Mouse (Mus musculus) hindbrain, postnatal 0 days (tissue): Measurements from ENCODE around the gene Bcl2l15. TPM values are rescaled to one million over a fixed set of nuclear protein-coding genes. Genes with fewer than 3 reads are reported as not detected.
A peak's percentile ranks its signal among the peaks of the same experiment; 100 is the strongest.

Experiments
- ATAC-seq: fragments of 200-750 bp; cut with Nextera tagmentation; 2 replicates; pipeline ENCODE4 v1.8.0; 2017; ENCODE audit warnings: mild to moderate bottlenecking, moderate TSS enrichment, moderate library complexity
- DNase-seq: peaks from one replicate; pipeline ENCODE4 v3.0.0-alpha.2; 2015; ENCODE audit warnings: low spot score
- H3K27ac ChIP-seq: fragments of 300-500 bp; sonication (generic); 2 replicates; pipeline ENCODE4 v1.5.1; 2014; ENCODE audit warnings: mild to moderate bottlenecking
- H3K27me3 ChIP-seq: fragments of 300-500 bp; sonication (generic); 2 replicates; pipeline ENCODE4 v1.6.1; 2014; ENCODE audit warnings: low read length, mixed read lengths; ENCODE audit not compliant: insufficient read depth
- H3K36me3 ChIP-seq: fragments of 300-500 bp; sonication (generic); 2 replicates; pipeline ENCODE4 v1.6.1; 2014; ENCODE audit warnings: low read length, mixed read lengths; ENCODE audit not compliant: insufficient read depth
- H3K4me1 ChIP-seq: fragments of 300-500 bp; sonication (generic); 2 replicates; pipeline ENCODE4 v1.6.1; 2014; ENCODE audit warnings: antibody characterized with exemption, low read length, mixed read lengths; ENCODE audit not compliant: insufficient read depth
- H3K4me2 ChIP-seq: fragments of 300-500 bp; sonication (generic); 2 replicates; pipeline ENCODE4 v1.6.1; 2014; ENCODE audit warnings: low read depth, mild to moderate bottlenecking, low read length, moderate library complexity, mixed read lengths
- H3K4me3 ChIP-seq: fragments of 300-500 bp; sonication (generic); 2 replicates; pipeline ENCODE4 v1.5.1; 2014; ENCODE audit warnings: low read length
- H3K9ac ChIP-seq: fragments of 300-500 bp; sonication (generic); replicated peaks from 2 replicates; pipeline ENCODE4 v1.6.1; 2014; ENCODE audit warnings: mild to moderate bottlenecking, low read length, moderate library complexity, mixed read lengths
- H3K9me3 ChIP-seq: fragments of 300-500 bp; sonication (generic); 2 replicates; pipeline ENCODE4 v1.6.1; 2016; ENCODE audit warnings: low read length, mixed read lengths
- CTCF ChIP-seq: IDR thresholded peaks from 2 replicates; pipeline ENCODE4 v1.5.1; 2016; ENCODE audit warnings: antibody characterized with exemption, control low read depth, low read depth
- WGBS: fragments of 180-500 bp; shearing (Covaris S2); extraction: QIAGEN DNeasy Blood & Tissue Kit; methylation state at CpG from one replicate; pipeline ENCODE4 v1.1.7; 2014; 5-methylcytosine and 5-hydroxymethylcytosine counted together
- polyA plus RNA-seq: library from polyadenylated mRNA; unstranded; fragments of >200 nt; fragmentation: Nextera tagmentation; extraction: Ambion mirVana; gene quantifications from 2 replicates; pipeline ENCODE4 v1.2.1, GENCODE M21; 2015
- total RNA-seq: library from RNA; depleted of rRNA; stranded (reverse); fragments of >200 nt; gene quantifications from 2 replicates; pipeline ENCODE4 v1.2.3, GENCODE M21; 2014; rRNA removed

Gene Bcl2l15
- not detected in 2 replicates for total RNA-seq
- 0.20 and 0.67 TPM in 2 replicates for polyA plus RNA-seq

DNA sequence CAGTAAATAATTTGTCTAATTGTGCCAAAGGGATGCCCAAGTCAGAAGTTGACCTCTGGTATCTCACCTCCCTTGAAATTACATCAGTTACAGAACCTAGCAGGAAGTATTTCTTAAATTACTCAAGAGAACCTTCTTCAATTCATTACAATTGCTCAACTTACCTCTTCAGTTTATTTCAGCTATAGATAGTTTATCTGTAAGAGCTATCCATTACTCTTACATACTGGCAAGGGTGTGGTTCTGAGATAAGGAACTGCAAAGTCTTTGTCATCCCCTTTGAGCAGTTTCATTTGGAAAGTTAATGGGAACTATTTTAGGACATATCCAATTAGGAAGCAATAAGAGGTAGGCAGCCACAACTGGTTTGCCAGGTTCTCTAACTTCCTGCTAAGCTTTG, at the start of gene Bcl2l15:
Gene Bcl2l15, plus strand, starts transcription at position 176 of the 400 bp plus-strand sequence.
- Histone ChIP-seq H3K9me3 (no peaks in the 10 kb centered on the region), H3K36me3 (no peaks in the 10 kb centered on the region), H3K4me2 (no peak within 1 kb of the TSS), H3K4me1 (no peaks in the 10 kb centered on the region), H3K27ac (no peak within 1 kb of the TSS), H3K9ac (no peak within 1 kb of the TSS), H3K4me3 (no peak within 1 kb of the TSS), H3K27me3 (no peaks in the 10 kb centered on the region)
- no peak for TF ChIP-seq CTCF
- ATAC-seq = no peak
- no peak for DNase-seq

DNA sequence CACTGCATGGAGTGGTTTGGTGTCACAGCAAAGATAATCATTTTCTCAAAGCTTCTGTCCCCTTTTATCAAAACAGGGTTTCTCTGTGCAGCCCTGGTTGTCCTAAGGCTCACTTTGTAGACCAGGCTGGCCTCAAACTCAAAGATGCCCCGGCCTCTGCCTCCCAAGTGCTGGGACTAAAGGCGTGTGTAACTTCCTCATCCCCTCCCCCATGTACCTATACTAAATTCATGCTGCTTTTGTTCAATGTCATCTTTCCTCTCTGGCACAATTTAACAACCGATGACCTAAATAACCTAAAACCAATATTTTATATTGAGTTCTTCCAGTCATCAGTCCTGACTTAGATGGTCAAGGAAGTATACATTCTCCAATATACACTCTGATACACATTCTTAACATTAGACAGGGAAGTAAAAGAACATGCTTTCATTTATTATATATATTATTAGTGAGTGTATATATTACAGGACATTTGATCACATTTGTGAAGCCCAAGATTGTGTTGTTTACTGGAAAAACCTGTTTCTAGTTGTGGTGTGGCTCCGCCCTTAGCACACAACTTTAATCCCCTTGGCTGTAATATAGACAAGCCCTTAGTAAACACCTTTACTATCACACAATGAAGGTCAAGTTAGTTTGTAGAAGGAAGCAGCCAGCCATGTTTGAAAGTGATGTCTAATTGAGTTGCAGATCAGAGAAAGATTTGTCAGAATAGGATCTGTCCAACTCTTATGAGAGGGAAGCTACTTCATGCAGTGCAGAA, 49.4 kb upstream of the Bcl2l15 start:
- no peaks in the 10 kb centered on the region for H3K4me1 ChIP-seq
- no peaks in the 10 kb centered on the region for H3K27me3 ChIP-seq
- no peak overlapping the region for H3K9ac ChIP-seq
- H3K4me2 ChIP-seq = no peak overlapping the region
- no peaks in the 10 kb centered on the region for H3K9me3 ChIP-seq
- no peak overlapping the region for H3K4me3 ChIP-seq
- no peak overlapping the region for H3K27ac ChIP-seq
- no peak for ATAC-seq
- no peak for DNase-seq
- H3K36me3 ChIP-seq = no peaks in the 10 kb centered on the region
- no peak for TF ChIP-seq CTCF
- 89% methylated on average over 4 of the region's 4 CpGs for WGBS

- DNase-seq (no peak), ATAC-seq (no peak)
- H3K4me1 ChIP-seq = no peaks in the 10 kb centered on the region; the same call in 1 of the 2 replicates
- H3K36me3 ChIP-seq = no peaks in the 10 kb centered on the region
- H3K4me3 ChIP-seq = no peak overlapping the region
- no peak overlapping the region for H3K4me2 ChIP-seq
- no peak overlapping the region for H3K27ac ChIP-seq
- no peak for TF ChIP-seq CTCF
- 68% methylated on average over 7 of the region's 7 CpGs for WGBS
- no peaks in the 10 kb centered on the region for H3K9me3 ChIP-seq
- H3K9ac ChIP-seq = no peak overlapping the region
- H3K27me3 ChIP-seq = no peaks in the 10 kb centered on the region
Observed at GRCm38 (mm10) chr3:103787225-103787624, 45.2 kb upstream of the Bcl2l15 start.

DNA sequence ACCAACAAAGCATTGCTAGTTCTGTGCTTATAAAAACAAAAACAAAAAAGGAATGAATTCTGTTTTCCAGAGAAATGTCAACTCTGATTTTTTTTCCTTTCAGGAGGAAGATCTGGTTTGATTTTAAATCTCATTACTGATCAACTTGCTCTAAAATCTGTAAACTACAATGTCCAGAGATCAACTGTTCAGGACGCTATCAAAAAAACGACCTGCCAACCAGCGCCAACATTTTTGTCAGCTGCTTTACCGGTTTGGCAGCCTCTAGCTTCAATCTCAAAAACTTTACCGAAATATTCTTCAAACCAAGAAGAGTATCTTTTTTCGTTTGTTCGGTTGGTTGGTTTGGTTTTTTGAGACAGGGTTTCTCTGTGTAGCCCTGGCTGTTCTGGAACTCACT, 43.3 kb upstream of the Bcl2l15 start:
- Histone ChIP-seq H3K4me3 (peak overlapping the region; percentile 96; the same call in 1 of the 2 replicates), H3K27ac (no peak overlapping the region), H3K4me1 (no peaks in the 10 kb centered on the region; the same call in 1 of the 2 replicates), H3K27me3 (no peaks in the 10 kb centered on the region), H3K4me2 (peak overlapping the region; percentile 68), H3K36me3 (no peaks in the 10 kb centered on the region), H3K9ac (no peak overlapping the region), H3K9me3 (no peaks in the 10 kb centered on the region)
- DNase-seq (no peak), ATAC-seq (no peak)
- 84% methylated on average over 7 of the region's 7 CpGs for WGBS
- no peak for TF ChIP-seq CTCF

- WGBS = 2% methylated on average over 14 of the region's 14 CpGs
Observed at GRCm38 (mm10) chr3:103789891-103790345, 42.5 kb upstream of the Bcl2l15 start.

DNA sequence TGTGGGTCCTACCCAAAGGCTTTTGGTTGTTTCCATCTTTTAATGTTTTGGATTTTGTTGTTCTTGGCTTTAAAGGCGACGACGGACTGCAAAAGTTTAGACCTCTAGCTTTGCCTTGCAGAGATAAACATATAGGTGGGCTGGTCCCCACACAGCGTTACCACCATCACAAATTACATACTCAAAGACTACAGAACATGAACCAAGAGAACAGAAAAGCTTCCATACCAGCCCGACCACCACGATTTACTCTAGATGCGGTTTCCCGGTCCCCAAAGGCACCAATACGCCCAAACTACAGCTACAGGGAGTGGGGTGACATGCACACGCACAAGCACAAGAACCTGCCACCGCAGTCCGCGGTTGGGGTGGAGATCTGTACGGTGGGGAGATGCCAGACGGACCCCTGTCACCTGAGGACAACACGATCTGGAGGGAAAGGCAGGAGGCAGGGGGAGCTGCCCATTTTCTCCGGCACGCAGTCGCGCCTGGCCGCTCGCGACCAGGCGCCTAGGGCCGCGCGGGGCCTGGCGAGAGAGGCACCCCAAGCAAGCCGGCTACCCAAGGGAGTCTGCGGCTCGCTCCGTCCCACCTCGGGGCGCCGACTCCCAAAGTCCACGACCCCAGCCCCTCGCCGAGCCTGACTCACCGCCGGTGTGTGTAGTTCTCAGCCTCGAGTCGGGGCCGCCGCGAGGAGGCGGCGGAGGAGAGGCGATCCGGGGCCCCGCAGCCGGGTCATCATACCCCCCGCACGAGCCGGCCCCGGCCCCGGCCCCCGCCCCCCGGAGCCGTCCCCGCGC, 41.9 kb upstream of the Bcl2l15 start:
- DNase-seq = peak; percentile 32
- Histone ChIP-seq H3K36me3 (no peaks in the 10 kb centered on the region), H3K4me3 (peak overlapping the region; percentile 96), H3K27ac (peak overlapping the region; percentile 94), H3K9ac (peak overlapping the region; percentile 92), H3K9me3 (no peaks in the 10 kb centered on the region), H3K27me3 (no peaks in the 10 kb centered on the region), H3K4me1 (no peaks in the 10 kb centered on the region; the same call in 1 of the 2 replicates), H3K4me2 (peak overlapping the region; percentile 68)
- no peak for TF ChIP-seq CTCF
- ATAC-seq = peak; percentile 86
- WGBS = 1% methylated on average over 50 of the region's 61 CpGs

More at GRCm38 (mm10) chr3:103789891-103790345, 42.5 kb upstream of the Bcl2l15 start:
- H3K4me2 ChIP-seq = peak overlapping the region; percentile 68
- H3K4me3 ChIP-seq = peak overlapping the region; percentile 96
- H3K9ac ChIP-seq = peak overlapping the region; percentile 92
- no peaks in the 10 kb centered on the region for H3K36me3 ChIP-seq
- DNase-seq = peak; percentile 39
- H3K27ac ChIP-seq = peak overlapping the region; percentile 94
- TF ChIP-seq CTCF = no peak
- H3K27me3 ChIP-seq = no peaks in the 10 kb centered on the region
- H3K9me3 ChIP-seq = no peaks in the 10 kb centered on the region
- H3K4me1 ChIP-seq = no peaks in the 10 kb centered on the region; the same call in 1 of the 2 replicates
- ATAC-seq = no peak
